Mouse (Mus musculus) spleen, postnatal 10 days (tissue): ENCODE data around the gene Krba1.

Experiments
- DNase-seq, 2 experiments: peaks; one replicate each; pipeline ENCODE4 v3.0.0; 2021 to 2022; ENCODE audit warnings: low spot score in 2 of 2

Gene Krba1

DNA sequence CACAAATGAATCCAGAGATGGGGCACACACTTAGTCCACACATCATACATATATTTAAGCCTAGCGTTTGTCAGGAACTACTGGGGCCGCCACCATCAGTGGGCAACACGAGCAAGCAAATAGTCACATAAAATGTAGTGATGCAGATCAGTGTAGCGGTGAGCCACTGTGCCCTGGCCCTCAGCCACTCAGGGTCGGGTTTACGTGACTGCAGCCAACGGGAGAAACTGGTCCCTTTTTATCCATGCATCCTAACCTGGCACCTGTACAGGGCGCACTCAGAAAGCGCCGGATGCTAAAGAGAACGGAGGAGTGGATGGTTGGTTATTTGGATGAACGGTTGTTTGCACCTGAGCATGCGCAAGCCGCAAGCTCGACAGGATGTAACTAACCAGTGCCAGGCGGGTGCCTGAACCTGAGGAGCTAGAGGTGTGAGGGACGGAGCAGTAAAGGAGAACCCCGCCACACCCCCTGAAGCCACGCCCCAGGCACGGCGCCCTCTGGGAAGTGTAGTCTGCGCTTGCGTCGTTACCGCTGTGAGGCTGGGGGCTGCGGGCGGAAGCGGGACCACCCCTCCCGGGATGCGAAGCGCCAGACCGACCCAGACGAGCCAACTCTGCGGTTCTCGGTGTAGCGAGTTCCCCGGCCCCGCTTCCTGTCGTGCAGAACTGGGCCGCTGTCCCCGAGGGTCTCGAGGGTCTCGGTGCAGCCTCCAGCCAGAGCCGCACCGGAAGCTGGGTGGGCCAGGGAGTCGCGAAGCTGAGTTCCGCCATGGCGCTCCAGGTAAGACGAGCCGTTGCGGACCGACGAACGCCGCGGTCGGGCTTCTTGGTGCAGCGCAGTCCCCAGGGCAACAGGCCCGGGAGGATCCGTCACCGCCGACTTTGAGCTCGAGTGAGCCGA is at the start of gene Krba1:
Gene Krba1 (plus strand): TSS at position 482 of the 903 bp plus-strand sequence.
- peak; percentile 41 to 81 for DNase-seq

DNA sequence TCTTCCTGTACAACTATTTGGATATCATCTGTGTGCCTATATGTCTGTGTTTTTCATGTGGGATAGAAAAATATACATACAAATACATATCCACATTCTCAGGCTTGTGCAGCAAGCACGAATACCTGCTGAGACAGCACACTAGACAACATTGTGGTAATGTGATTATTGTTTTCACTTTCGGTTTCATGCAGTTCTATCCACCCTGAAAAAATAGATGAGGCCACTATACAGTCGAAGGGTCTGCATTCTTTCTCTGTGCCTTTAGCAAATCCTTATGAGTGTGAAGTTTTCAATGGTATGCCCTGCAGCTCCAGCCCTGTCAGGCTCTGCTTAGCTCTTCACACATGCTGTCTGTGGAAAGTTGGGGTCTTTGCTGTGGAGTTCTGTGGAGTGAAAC is 36.5 kb upstream of the Krba1 start:
- DNase-seq = no peak

DNA sequence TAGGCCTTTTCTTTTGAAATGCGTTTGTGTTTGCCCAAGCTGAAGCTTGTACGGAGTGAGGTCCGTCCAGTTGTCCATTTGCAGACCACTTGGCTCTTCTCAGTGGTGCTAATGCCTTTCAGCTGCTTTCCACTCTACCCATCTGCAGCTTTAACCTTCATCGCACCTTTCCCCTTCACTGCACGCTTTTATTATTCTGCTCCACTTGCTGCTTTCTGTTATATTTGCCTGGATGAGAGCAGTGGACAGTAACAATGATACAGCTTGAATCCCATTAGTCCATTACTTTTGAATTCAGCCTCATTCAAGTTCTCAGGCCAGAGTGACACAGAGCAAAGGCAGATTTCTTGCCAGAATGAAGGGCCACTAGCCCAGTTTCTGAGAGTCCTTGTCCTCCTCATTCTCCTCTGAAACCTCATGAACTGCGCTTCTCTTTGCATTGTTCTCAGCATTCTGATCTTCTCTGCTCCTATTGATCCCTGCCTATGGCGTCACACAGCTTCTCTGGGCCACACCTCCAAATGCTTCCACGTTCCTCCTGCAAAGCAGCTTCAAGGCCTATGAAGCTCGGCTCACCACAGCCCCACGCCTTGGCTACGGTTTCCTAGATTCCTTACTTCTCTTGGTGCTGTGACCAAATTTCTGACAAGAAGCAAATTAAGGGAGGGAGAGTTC is 28.9 kb upstream of the Krba1 start:
- DNase-seq = no peak

- no peak for DNase-seq
Measured at GRCm38 (mm10) chr6:48388221-48388620, 7.2 kb upstream of the Krba1 start.

DNA sequence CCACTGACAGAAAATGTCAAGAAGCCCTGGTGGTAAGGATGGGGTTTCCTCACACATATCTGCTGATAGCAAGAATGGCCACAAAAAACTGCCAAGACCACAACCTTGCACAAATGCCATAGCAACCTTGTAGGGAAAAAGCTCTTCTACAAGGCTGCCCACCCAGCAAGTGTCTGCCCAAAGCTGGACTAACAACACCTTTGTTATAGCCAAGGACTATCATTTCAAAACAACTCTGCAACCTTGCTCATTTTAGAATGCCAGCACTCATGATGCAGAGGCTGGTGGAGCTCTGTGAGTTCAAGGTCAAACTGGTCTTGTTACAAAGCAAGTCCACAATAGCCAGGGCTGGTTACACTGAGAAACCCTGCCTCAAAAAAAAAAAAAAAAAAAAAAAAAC is 1.6 kb upstream of the Krba1 start:
- no peak for DNase-seq

DNA sequence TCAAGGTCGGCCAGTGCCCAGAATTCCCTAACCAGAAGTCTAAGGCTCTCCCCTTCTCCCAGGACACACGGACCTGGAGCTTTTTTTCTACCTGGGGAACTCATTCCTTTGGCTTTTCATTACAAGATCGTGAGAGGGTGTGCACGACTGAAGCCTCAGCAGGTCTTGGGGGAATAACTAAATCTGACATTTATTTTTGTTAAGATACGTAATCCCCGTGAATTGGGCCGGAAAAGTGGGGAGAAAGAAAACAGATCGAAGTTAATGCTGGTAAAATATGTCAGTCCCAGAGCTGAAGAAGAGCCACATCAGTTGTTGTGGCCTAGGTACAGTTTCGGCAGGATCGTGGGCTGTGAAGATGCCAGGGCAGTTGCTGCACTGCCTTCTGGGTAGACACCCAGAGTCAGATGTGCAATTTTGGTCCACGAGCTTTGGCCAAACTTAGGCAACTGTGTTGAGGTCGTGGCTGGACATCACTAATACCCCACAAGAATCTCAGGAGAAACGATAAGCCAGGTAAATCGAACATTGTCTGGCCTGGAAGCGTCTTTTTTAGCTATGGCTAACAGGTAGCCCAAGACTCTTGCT is 716 bp downstream of the Krba1 start:
- no peak for DNase-seq

DNA sequence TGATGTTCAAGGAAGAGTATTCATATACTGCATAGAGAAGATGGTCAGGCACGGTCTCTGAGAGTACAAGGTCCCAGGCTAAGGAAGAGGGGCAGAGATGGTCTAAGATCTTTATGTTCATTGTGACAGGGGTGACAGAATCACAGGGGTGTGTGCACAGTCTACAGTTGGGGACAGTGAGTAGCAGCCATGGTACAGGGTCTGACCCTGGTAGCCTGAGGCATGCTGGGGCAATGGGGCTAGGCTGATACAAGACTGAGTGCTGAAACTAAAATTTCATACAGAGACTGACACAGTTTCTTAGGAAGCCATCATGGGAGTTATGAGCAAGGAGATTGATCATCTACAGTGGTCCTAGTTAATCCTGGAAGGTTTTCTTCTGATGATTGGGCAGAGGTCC is 1.3 kb downstream of the Krba1 start:
- no peak for DNase-seq

DNA sequence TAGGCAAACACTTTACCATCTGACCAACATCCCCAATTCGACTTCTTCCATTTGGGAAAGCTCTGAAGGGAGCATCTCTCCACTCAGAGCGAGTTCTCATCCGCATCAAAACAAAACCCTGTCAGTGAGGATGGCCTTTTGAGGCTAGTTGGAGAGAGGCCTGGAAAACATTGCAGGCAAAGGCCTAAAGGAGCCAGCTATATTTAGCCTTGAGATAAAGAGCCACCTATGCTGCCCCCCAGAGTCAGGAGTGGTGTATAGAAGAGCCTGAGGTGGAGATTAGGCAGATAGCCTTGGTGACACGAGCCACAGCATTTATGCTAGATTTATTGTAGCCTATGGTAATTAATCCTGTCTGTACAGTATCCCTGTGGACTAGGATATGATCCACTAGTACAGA is 1.9 kb downstream of the Krba1 start:
- no peak for DNase-seq

DNA sequence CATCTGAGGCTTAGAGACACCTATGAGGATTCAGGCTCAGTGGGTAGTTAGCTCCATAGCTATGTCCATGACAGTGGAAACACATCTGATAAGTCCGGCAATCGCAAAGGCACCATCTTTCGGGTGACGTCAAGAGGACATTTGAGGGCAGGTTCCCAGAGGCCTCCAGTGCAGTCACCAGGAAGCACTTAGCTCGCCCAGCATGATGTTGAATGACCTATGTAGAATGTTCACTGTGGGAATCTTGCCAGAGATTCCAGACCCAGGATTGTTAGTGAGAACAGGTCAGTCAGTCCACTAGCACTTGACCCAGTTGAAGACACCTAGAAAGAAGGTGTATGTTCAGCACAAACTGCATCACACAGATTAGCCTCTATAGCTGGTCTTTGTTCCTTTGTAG is 4.5 kb downstream of the Krba1 start:
- DNase-seq = no peak

DNA sequence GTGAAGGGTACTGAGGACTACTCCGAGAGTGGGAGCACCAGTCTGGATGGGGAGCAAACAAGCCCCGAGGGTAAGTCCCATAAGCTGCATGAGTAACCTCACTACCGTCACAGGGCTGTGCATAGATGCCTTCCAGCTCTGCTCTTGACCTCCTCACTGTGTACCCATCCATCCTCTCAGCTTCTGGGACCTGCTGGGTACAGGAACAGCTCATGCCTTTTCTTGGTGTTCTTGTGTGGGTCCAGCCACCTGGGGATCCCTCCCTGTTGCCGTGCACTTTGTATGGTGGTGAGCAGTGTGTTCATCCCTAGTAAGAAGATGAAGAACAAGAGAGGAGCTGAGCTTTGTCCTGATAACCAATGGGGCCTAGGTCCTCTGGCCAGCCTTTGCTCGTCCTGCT is 8.7 kb downstream of the Krba1 start:
- no peak for DNase-seq

DNA sequence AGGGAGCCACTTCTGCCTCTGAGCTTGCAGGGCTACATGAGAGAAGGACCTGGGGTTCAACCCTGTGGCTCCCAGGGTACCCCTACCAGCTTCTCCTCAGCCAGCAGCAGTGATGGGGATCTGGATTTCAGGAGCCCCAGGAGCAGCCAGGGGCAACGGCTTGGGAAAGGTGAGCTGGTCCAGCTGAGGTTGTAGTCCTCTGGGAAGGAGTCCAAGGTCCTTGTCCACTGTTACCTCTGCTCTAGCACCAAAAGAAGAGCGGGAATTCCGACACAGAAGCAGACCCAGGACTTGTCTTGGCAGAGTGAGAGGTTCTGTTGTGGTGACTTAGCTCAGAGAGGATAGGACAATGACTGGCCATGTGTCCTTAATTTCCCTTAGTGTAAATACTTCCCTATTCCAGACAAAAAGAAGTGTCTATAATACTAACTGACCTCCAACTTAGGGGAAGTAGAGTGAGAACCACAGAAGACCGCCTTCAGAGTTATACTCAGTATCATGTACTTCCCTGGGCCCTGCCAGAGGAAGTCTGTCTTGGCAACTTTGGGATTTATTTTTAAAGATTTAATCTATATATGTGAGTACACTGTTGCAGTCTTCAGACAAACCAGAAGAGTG is 14.4 kb downstream of the Krba1 start:
- no peak for DNase-seq

DNA sequence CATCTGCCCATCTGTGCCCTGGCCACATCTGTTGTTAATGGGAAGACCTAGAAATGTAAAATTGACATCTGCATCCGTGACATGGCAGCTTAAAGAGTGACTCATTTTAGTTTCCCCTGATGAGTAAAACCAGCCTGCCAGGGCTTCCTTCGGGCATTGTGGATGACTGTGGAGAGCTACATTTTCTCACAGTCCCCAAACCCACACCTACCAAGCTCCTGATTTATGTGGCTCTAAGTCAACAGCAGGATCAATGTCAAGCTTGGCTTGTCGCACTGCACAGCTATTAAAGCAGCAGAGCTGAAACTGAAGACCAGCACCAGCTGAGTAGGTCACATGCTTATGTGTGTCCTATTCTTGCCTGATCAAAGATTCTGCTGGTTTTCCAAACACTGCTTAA is 15.2 kb downstream of the Krba1 start:
- DNase-seq = no peak

GRCm38 (mm10) chr6:48411193-48412092 is 16.1 kb downstream of the Krba1 start:
- DNase-seq = no peak

GRCm38 (mm10) chr6:48412147-48412546 is 16.8 kb downstream of the Krba1 start:
- DNase-seq = no peak

DNA sequence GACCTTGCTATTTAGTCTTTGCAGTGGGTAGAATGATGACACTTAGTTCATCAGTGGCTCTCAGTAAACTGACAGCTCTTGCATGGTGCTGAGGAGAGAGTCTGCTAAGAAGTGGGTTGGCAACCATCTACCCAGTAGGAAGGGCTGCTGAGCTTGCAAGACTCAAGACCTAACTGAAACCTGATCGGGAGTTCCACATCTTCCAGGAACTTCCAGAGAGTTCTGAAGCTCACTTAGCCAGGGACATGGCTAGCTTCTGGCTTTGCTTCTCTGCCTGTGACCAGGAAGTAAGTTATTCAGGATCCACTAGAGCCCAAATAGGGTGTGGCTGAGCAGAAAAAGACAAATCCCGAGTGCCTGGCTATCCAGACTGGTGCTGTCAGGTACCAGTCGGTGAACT is 17.3 kb downstream of the Krba1 start:
- DNase-seq = no peak

DNA sequence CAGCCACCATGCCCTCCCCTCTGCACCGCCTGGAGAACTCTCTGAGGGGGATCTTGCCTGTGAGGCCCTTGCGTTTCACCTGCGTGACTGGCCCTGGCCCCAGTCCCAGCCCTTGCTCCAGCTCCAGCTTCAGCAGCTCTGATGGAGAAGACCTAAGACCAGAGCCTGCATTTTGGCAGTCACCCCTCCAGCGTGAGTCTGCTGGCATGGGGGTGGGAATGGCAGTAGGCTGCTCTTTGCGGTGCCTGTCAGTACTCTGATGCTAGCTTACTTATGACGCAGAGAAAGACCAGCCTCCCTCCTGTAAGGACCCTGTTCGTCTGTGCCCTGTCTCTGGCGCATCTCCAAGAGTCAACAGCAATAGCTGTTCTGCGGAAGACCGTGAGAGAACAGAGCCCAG is 17.7 kb downstream of the Krba1 start:
- no peak for DNase-seq

- DNase-seq = no peak
Measured at GRCm38 (mm10) chr6:48414886-48415285, 19.5 kb downstream of the Krba1 start.

- no peak for DNase-seq
Measured at GRCm38 (mm10) chr6:48415636-48416035, 20.2 kb downstream of the Krba1 start.

GRCm38 (mm10) chr6:48416486-48416885 is 21.1 kb downstream of the Krba1 start:
- DNase-seq = no peak

DNA sequence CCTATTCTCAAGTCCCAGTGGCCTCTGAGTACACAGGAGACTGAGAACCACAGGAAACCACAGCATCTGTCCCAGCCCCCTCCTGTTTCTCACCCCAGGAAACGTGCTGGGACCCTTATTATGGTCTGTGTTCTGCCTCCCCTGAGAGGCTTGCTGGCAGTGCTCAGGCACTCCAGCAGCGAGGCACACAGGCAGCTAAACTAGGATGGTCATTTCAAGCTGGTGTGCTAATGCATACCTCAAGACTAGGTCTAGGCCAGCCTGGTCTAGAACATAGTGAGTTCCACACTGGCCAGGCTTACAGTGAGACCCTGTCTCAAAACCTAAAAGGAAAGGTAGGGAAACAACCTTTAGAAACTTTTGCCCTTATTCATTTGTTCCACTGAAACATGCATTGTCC is 25.3 kb downstream of the Krba1 start:
- DNase-seq = no peak

DNA sequence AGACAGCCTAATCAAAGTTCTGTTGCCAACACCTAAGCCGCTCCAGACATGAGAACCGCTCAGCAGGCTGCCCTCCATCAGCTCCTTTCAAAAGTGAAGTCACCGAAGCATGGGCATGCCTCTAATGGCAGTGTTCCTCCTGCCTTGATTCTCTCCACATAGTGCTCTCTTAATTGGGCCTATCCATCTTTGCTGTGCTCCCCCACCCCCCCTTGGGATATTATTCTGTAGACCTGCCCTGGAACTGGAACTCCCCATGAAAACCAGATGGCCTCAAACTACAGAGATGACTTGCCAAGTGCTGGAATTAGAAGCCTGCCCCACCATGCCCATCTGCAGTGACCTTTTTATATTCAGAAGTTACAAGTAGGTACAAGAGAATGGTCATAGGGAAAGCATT is 27.9 kb downstream of the Krba1 start:
- DNase-seq = no peak
